Mouse (Mus musculus) intestine, postnatal 0 days (tissue): ENCODE measurements at regions not wholly inside any gene's neighbourhood (a gene's known extent, or its start where the extent isn't known, plus 50 kb on each side); places are given as distances from the start of the nearest gene placed in this dataset.
A peak's percentile ranks its signal among the peaks of the same experiment; 100 is the strongest.

ENCODE experiments used
- ATAC-seq: fragments of 200-750 bp; cut with Nextera tagmentation; 2 replicates; pipeline ENCODE4 v1.8.0; 2017; ENCODE audit warnings: mild to moderate bottlenecking, moderate TSS enrichment, moderate library complexity
- H3K27ac ChIP-seq: fragments of 300-500 bp; sonication (generic); 2 replicates; pipeline ENCODE4 v1.5.1; 2014; ENCODE audit warnings: mild to moderate bottlenecking, low read depth, low read length, moderate library complexity
- H3K27me3 ChIP-seq: fragments of 300-500 bp; sonication (generic); replicated peaks from 2 replicates; pipeline ENCODE4 v1.6.1; 2014; ENCODE audit warnings: low read length, mixed read lengths; ENCODE audit not compliant: control insufficient read depth, insufficient read depth
- H3K36me3 ChIP-seq: fragments of 300-500 bp; sonication (generic); 2 replicates; pipeline ENCODE4 v1.6.1; 2014; ENCODE audit warnings: mild to moderate bottlenecking, moderate library complexity; ENCODE audit not compliant: control insufficient read depth, insufficient read depth
- H3K4me1 ChIP-seq: fragments of 300-500 bp; sonication (generic); replicated peaks from 2 replicates; pipeline ENCODE4 v1.6.1; 2014; ENCODE audit warnings: antibody characterized with exemption, low read length, mixed read lengths; ENCODE audit not compliant: control insufficient read depth, insufficient read depth
- H3K4me2 ChIP-seq: fragments of 300-500 bp; sonication (generic); replicated peaks from 2 replicates; pipeline ENCODE4 v1.6.1; 2014; ENCODE audit warnings: low read depth, mild to moderate bottlenecking, moderate library complexity
- H3K4me3 ChIP-seq: fragments of 300-500 bp; sonication (generic); 2 replicates; pipeline ENCODE4 v1.5.1; 2014; ENCODE audit warnings: low read depth, low read length
- H3K9ac ChIP-seq: fragments of 300-500 bp; sonication (generic); 2 replicates; pipeline ENCODE4 v1.6.1; 2014; ENCODE audit warnings: mild to moderate bottlenecking, low read depth, low read length
- H3K9me3 ChIP-seq: fragments of 300-500 bp; sonication (generic); 2 replicates; pipeline ENCODE4 v1.6.1; 2016; ENCODE audit warnings: mixed run types; ENCODE audit not compliant: control insufficient read depth
- CTCF ChIP-seq: sonication (generic); IDR thresholded peaks from 2 replicates; pipeline ENCODE4 v1.5.1; 2016; ENCODE audit warnings: low read depth, mild to moderate bottlenecking, control low read depth, antibody characterized with exemption, moderate library complexity
- WGBS: fragments of 180-500 bp; shearing (Covaris S2); extraction: QIAGEN DNeasy Blood & Tissue Kit; methylation state at CpG from one replicate; pipeline ENCODE4 v1.1.7; 2014; 5-methylcytosine and 5-hydroxymethylcytosine counted together

DNA sequence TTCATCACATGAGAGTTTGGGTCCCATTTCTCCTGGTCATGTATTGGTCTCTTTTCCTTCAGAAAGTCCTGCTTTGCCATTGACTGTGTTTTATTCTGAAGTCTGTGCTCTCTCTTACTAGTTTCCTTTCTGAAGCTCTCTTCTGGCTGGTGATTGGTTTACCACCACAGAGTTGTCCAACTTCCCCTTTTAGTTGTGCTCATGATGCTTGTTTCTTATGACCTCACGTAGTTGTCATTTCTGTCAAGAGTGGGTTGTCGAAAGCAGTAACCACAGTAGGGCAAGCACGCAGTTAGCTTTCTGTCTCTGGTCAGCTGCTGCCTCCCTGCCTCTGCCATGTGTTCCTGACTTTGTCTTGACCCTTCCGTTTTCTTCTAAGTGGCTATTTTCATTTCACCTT, 112.0 kb downstream of the Pabpc6 start:
- Histone ChIP-seq H3K27ac (no peak overlapping the region), H3K4me1 (no peaks in the 10 kb centered on the region), H3K9me3 (no peaks in the 10 kb centered on the region), H3K27me3 (no peaks in the 10 kb centered on the region), H3K36me3 (no peaks in the 10 kb centered on the region), H3K4me3 (no peak overlapping the region), H3K9ac (no peak overlapping the region), H3K4me2 (no peak overlapping the region)
- no peak for ATAC-seq
- no peak for TF ChIP-seq CTCF
- 79% methylated on average over 4 of the region's 4 CpGs for WGBS

- 67% methylated on average over 6 of the region's 6 CpGs for WGBS
- Histone ChIP-seq H3K9ac (no peak overlapping the region), H3K27me3 (no peaks in the 10 kb centered on the region), H3K4me2 (no peak overlapping the region), H3K36me3 (no peaks in the 10 kb centered on the region), H3K9me3 (no peaks in the 10 kb centered on the region), H3K27ac (no peak overlapping the region), H3K4me3 (no peak overlapping the region), H3K4me1 (no peaks in the 10 kb centered on the region)
- ATAC-seq = no peak
- TF ChIP-seq CTCF = no peak
These were observed 102.7 kb downstream of the Pabpc6 start for GRCm38 (mm10) chr17:9566846-9567245.

- Histone ChIP-seq H3K4me2 (no peak overlapping the region), H3K4me3 (no peak overlapping the region), H3K36me3 (no peaks in the 10 kb centered on the region), H3K4me1 (no peaks in the 10 kb centered on the region), H3K9ac (no peak overlapping the region), H3K27me3 (no peaks in the 10 kb centered on the region), H3K9me3 (no peaks in the 10 kb centered on the region), H3K27ac (no peak overlapping the region)
- ATAC-seq = no peak
- TF ChIP-seq CTCF = no peak
- WGBS = 46% methylated on average over 11 of the region's 11 CpGs
These were observed 89.8 kb downstream of the Pabpc6 start for GRCm38 (mm10) chr17:9579401-9580371.

DNA sequence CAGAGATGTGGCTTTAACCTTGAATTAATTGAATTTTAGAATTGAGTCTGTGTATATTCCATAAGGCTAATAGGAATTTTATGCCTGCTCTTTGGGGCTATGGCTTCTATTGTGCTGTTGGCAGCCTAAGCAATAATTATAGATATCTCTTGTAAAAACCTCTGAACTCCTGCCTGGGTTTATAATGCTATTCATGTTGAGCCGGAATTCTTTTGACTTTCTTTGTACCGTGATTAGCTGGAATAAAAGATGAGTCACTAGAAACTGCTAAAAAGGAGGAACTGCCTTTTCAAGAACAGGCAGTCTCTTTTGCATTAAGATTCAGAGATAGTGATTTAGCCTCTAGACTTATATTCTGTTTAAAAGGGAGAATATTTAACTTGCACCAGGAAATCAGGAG, 71.4 kb downstream of the Pabpc6 start:
- WGBS = 72% methylated on average over 2 of the region's 2 CpGs
- no peaks in the 10 kb centered on the region for H3K36me3 ChIP-seq
- ATAC-seq = no peak

DNA sequence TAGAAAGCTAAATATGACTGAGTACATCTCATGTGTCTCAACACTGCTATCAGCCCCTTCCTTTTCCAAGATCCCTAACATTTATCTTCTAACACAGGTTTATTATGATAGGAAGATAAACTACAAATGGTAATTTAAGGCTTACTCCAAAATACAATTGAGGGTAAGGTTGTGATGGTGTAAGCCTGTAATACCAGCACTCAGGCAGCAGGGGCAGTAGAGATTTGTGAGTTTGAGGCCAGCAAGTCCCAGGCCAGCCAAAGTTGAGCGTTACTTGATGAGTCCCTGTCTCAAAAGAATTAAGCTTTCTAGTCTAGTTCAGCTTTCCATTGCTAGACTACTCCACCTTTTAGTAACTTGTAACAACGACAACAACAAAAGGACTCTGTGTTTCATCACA, 69.1 kb downstream of the Pabpc6 start:
- peak; percentile 48 for TF ChIP-seq CTCF
- no peak overlapping the region for H3K9ac ChIP-seq
- no peak overlapping the region for H3K27ac ChIP-seq
- no peak overlapping the region for H3K4me2 ChIP-seq
- no peak for ATAC-seq
- no peaks in the 10 kb centered on the region for H3K27me3 ChIP-seq
- H3K36me3 ChIP-seq = no peaks in the 10 kb centered on the region
- H3K4me1 ChIP-seq = no peaks in the 10 kb centered on the region
- H3K4me3 ChIP-seq = no peak overlapping the region
- H3K9me3 ChIP-seq = no peaks in the 10 kb centered on the region
- WGBS = 74% methylated on average over 2 of the region's 2 CpGs

More for the DNA sequence above, 71.4 kb downstream of the Pabpc6 start:
- H3K4me3 ChIP-seq = no peak overlapping the region
- H3K27me3 ChIP-seq = no peaks in the 10 kb centered on the region
- no peak for TF ChIP-seq CTCF
- no peak overlapping the region for H3K4me2 ChIP-seq
- no peak overlapping the region for H3K27ac ChIP-seq
- no peaks in the 10 kb centered on the region for H3K4me1 ChIP-seq
- no peaks in the 10 kb centered on the region for H3K9me3 ChIP-seq
- H3K9ac ChIP-seq = no peak overlapping the region
